Mouse (Mus musculus): ENCODE data around the gene Usp36. TPM values are rescaled to one million over a fixed set of nuclear protein-coding genes. Genes with fewer than 3 reads are reported as not detected.

Usp36 gene
- polyA plus RNA-seq, 1 experiment, result 3.9 TPM

DNA sequence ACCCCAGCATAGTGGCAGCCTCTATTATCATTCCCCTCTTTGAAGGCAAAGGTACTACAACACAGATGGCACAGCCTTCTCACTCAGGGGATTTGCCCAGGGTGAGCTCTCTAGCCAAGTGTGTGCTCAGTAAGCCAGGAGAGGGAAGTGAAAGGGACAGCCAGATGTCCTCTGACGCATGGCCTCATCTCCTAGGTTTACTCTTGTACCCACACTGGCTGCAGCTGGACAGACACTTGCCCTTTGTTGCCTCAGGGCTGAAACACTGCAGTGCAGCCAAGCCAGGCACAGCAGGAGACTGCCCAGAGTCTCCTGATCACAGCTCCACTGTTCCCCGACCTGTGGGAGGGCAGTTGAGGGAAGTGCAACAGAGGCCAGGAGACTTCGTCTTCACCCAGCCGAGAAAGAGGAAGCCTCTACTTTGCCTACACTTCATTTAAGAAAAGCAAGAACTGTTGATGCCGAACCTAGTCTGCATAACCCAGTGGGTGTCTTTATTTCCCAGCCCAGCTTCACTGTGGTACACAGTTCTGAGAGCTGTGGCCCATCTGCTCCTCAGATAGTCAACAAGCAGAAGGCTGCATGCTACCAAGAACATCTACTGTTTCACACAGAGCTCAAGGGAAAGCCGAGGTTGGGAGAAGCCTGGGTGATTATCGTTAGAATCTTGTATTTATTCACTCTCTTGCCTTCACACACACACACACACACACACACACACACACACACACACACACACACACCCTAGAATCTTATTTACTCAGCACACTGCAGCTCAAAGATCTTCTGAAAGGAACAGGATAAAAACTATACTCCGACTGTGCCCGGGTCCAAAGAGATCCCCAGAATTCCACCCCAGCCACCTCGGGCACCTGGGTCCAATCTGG is 78.1 kb downstream of the Usp36 start:
- Histone ChIP-seq H3K27ac (ENCODE audit: control insufficient read depth, insufficient read depth, low read depth, low read length) (no peak overlapping the region), H3K4me3 (ENCODE audit: control insufficient read depth, low read depth, low read length) (no peak overlapping the region), H3K4me1 (ENCODE audit: control insufficient read depth, insufficient read depth, low read length) (no peaks in the 10 kb centered on the region), H3K36me3 (ENCODE audit: control insufficient read depth, insufficient read depth, low read length) (no peaks in the 10 kb centered on the region), H3K27me3 (ENCODE audit: control insufficient read depth, insufficient read depth, low read length) (no peaks in the 10 kb centered on the region)
- 0 out of 2 replicates have a peak, but pooled peaks have one; percentile 21 for TF ChIP-seq POLR2A (IDR thresholded peaks at IDR 0.05; ENCODE audit: control insufficient read depth, low read depth, low read length)
- TF ChIP-seq CTCF (IDR thresholded peaks at IDR 0.05; ENCODE audit: control insufficient read depth, insufficient read depth, insufficient replicate concordance, low read depth, low read length), result no peak

DNA sequence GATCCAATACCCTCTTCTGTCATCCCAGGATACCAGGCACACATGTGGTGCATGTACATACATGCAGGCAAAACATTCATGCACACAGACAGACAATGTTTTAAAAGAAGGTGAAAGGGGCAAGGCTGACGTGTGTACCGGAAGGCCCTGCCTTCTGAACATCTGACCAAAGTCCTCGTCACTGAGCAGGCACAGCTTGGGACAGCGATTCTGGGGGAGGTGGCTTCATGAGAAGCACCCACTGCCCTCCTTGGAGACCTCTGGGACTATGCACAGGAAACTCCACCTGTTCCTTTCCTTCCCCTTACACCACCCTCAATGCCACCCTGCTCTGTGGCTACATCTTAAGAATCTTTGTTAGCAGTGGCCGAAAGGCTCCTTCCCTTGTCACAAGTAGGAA is 79.1 kb downstream of the Usp36 start:
- Histone ChIP-seq H3K27me3 (ENCODE audit: control insufficient read depth, insufficient read depth, low read length) (no peaks in the 10 kb centered on the region), H3K27ac (ENCODE audit: control insufficient read depth, insufficient read depth, low read depth, low read length) (no peak overlapping the region), H3K36me3 (ENCODE audit: control insufficient read depth, insufficient read depth, low read length) (no peaks in the 10 kb centered on the region), H3K4me3 (ENCODE audit: control insufficient read depth, low read depth, low read length) (no peak overlapping the region), H3K4me1 (ENCODE audit: control insufficient read depth, insufficient read depth, low read length) (no peaks in the 10 kb centered on the region)
- no peak for TF ChIP-seq CTCF (IDR thresholded peaks at IDR 0.05; ENCODE audit: control insufficient read depth, insufficient read depth, insufficient replicate concordance, low read depth, low read length)
- no peak for TF ChIP-seq POLR2A (IDR thresholded peaks at IDR 0.05; ENCODE audit: control insufficient read depth, low read depth, low read length)

DNA sequence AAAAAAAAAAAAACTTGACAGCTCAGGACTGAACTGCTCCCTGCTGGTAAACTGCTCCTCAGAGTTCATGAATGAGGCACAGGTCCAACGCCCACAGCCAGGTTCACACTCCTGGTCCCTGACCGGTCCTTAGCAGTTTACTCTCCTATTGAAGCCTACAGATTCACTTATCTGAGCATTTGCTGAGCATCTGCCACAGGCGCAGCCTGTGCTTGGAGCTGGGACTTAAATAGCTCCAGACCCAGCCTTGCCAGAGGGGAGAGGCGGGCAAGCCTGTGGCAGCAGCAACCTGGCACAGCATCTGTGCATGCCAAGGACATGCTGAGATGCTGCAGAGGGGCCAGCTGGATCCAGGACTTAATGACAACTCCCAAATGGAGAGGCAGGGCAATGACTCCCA is 79.9 kb downstream of the Usp36 start:
- no peaks in the 10 kb centered on the region for H3K4me1 ChIP-seq (ENCODE audit: control insufficient read depth, insufficient read depth, low read length)

More for the DNA sequence above, 79.9 kb downstream of the Usp36 start:
- Histone ChIP-seq H3K36me3 (ENCODE audit: control insufficient read depth, insufficient read depth, low read length) (no peaks in the 10 kb centered on the region), H3K27me3 (ENCODE audit: control insufficient read depth, insufficient read depth, low read length) (no peaks in the 10 kb centered on the region), H3K4me3 (ENCODE audit: control insufficient read depth, low read depth, low read length) (no peak overlapping the region), H3K27ac (ENCODE audit: control insufficient read depth, insufficient read depth, low read depth, low read length) (no peak overlapping the region)
- TF ChIP-seq CTCF (IDR thresholded peaks at IDR 0.05; ENCODE audit: control insufficient read depth, insufficient read depth, insufficient replicate concordance, low read depth, low read length), result no peak

Other genes with a start within 250 kb of the Usp36 start
- gene Dnah17, start 159.6 kb downstream of the Usp36 start, polyA plus RNA-seq (2012; rRNA removed), result 34.0 and 35.8 TPM in 2 replicates
- 31.8 and 31.9 TPM in 2 replicates for gene Cyth1, start 41.7 kb downstream of the Usp36 start, polyA plus RNA-seq (2012; rRNA removed)
- 274 and 283 TPM in 2 replicates for gene Cep295nl, start 52.3 kb upstream of the Usp36 start, polyA plus RNA-seq (2012; rRNA removed)
- 81.7 and 94.1 TPM in 2 replicates for gene Timp2, start 65.5 kb upstream of the Usp36 start, polyA plus RNA-seq (2012; rRNA removed)
- gene Lgals3bp, start 111.8 kb upstream of the Usp36 start, polyA plus RNA-seq (2012; rRNA removed), result 22.7 and 23.3 TPM in 2 replicates
- 37.8 and 38.5 TPM in 2 replicates for gene Cant1, start 128.8 kb upstream of the Usp36 start, polyA plus RNA-seq (2012; rRNA removed)
- gene C1qtnf1, start 138.0 kb upstream of the Usp36 start, polyA plus RNA-seq (2012; rRNA removed), result 1.9 and 2.5 TPM in 2 replicates
- gene Engase, start 186.6 kb upstream of the Usp36 start, polyA plus RNA-seq (2012; rRNA removed), result 2.9 and 3.2 TPM in 2 replicates

Measured in testis, adult 2 months (tissue).